Mouse (Mus musculus) effector memory CD4-positive, alpha-beta T cell, adult 5 months (primary cell): ENCODE measurements around the gene Prpf19. TPM values are rescaled to one million over a fixed set of nuclear protein-coding genes. Genes with fewer than 3 reads are reported as not detected.

Source experiments
- polyA plus RNA-seq: library from polyadenylated mRNA; unstranded; fragments of 100-300 nt; shearing (Covaris generic); gene quantifications from one replicate; pipeline ENCODE4 v1.2.1, GENCODE M21; 2017

The Prpf19 gene
- 62.6 TPM for polyA plus RNA-seq

GRCm38 (mm10) chr19:10895016-10895528, at the start of gene Prpf19:
Prpf19 (plus strand) TSS chr19:10895231.

GRCm38 (mm10) chr19:10869886-10870527, 25.0 kb upstream of the Prpf19 start, which contains the start of gene Tmem132a:
Tmem132a (minus strand) TSS chr19:10869940.

GRCm38 (mm10) chr19:10881426-10882154, 13.4 kb upstream of the Prpf19 start, which contains the start of gene Tmem109:
Tmem109 (minus strand) TSS chr19:10882001.

GRCm38 (mm10) chr19:10920532-10920931, 25.5 kb downstream of the Prpf19 start, which contains the start of gene Zp1:
Zp1 (minus strand) TSS chr19:10920632.

GRCm38 (mm10) chr19:10937110-10937563, 42.1 kb downstream of the Prpf19 start, which contains the start of gene Ptgdr2:
Ptgdr2 (plus strand) TSS chr19:10937160.

GRCm38 (mm10) chr19:10949112-10949511, 54.1 kb downstream of the Prpf19 start, which contains the start of gene Ccdc86:
Ccdc86 (minus strand) TSS chr19:10949266.

Other genes starting within 250 kb of the Prpf19 start
- gene Pga5, start 217.2 kb upstream of the Prpf19 start, polyA plus RNA-seq, result not detected
- gene Vps37c, start 206.5 kb upstream of the Prpf19 start, polyA plus RNA-seq, result 24.9 TPM
- gene Cd5, start 156.2 kb upstream of the Prpf19 start, polyA plus RNA-seq, result 505 TPM
- gene Cd6, start 65.2 kb upstream of the Prpf19 start, polyA plus RNA-seq, result 601 TPM
- 8.9 TPM for gene Slc15a3, start 55.5 kb upstream of the Prpf19 start, polyA plus RNA-seq
- gene Tmem132a, start 25.3 kb upstream of the Prpf19 start, polyA plus RNA-seq, result not detected
- gene Tmem109, start 13.2 kb upstream of the Prpf19 start, polyA plus RNA-seq, result 40.9 TPM
- not detected for gene Zp1, start 25.4 kb downstream of the Prpf19 start, polyA plus RNA-seq
- gene Ptgdr2, start 41.9 kb downstream of the Prpf19 start, polyA plus RNA-seq, result not detected
- gene Ccdc86, start 54.0 kb downstream of the Prpf19 start, polyA plus RNA-seq, result 14.4 TPM
- not detected for gene Ms4a10, start 79.4 kb downstream of the Prpf19 start, polyA plus RNA-seq
- gene Ms4a15, start 98.0 kb downstream of the Prpf19 start, polyA plus RNA-seq, result not detected
- gene Ms4a18, start 122.8 kb downstream of the Prpf19 start, polyA plus RNA-seq, result not detected
- gene Ms4a8a, start 185.9 kb downstream of the Prpf19 start, polyA plus RNA-seq, result 0.56 TPM
- not detected for gene 1700017D01Rik, start 235.6 kb downstream of the Prpf19 start, polyA plus RNA-seq